In the genomic region with DNA sequence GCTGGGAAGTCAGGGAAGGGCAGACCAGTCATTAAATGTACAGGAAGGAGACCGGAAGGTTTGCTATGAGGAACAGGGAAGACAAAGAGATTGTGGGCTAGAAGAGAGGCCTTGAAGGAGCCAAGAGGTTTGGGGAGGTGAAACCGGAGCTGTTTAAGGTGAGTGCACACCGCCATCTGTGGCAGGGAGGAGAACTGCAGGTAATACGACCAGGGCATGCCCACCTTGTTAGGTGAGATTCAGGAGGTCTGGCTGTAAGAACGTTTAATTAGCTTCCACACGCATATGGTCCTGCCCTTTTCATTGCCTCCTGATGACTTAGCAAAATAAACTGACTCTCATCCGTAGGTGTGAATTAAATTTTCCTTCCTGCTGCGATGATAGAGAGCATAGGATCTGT, we compare ENCODE assay signal across 10 mouse cellular contexts.
A peak's percentile ranks its signal among the peaks of the same experiment; 100 is the strongest.
DNase-seq lines count a peak whose midpoint lies in the region; ATAC-seq and TF ChIP-seq lines count a peak whose summit lies in the region.
"Had no signal": no experiment of that assay in that cellular context is flagged by ENCODE, and none has a peak within 500 bp of the region (broad histone marks: within the 10 kb centered on the region; RNA-seq: fewer than 3 reads in every experiment).

No protein-coding gene starts in this region.

- TF ChIP-seq CTCF in hindbrain, postnatal 0 days (IDR thresholded peaks at IDR 0.05; ENCODE audit: low read depth): peak; percentile 73
- peak; percentile 76 for TF ChIP-seq CTCF in E14TG2a.4 (conservative IDR thresholded peaks at IDR 0.05; ENCODE audit: low read length)

- in situ Hi-C loops in ES-E14 (cut with MboI; ENCODE audit: low sequenced_read_pairs in 2 of 2, unreplicated experiment in 2 of 2): no loop called here

- no peaks in the 10 kb centered on the region for H3K9me3 ChIP-seq in hindbrain, postnatal 0 days (ENCODE audit: low read length)
- H3K9me3 ChIP-seq in hindbrain, embryonic 16.5 days (ENCODE audit: control insufficient read depth, low read length): no peaks in the 10 kb centered on the region; the same call in 1 of the 2 replicates
- H3K9me3 ChIP-seq in E14TG2a.4 (ENCODE audit: low read length) (no peaks in the 10 kb centered on the region), ES-E14 (ENCODE audit: control insufficient read depth, insufficient read depth, low read depth, low read length) (no peaks in the 10 kb centered on the region)
- H3K9me3 ChIP-seq: limb, embryonic 12.5 days had no signal

- no peak overlapping the region for H3K9ac ChIP-seq in hindbrain, postnatal 0 days (replicated peaks; ENCODE audit: low read length)
- no peak overlapping the region for H3K9ac ChIP-seq in hindbrain, embryonic 16.5 days (ENCODE audit: low read depth, low read length)
- no peak overlapping the region for H3K9ac ChIP-seq in ES-E14 (ENCODE audit: insufficient read depth, low read depth, low read length, poor library complexity, severe bottlenecking)
- H3K9ac ChIP-seq: limb, embryonic 12.5 days had no signal

- peak; percentile 51 for DNase-seq in hindbrain, postnatal 0 days (ENCODE audit: low spot score)
- DNase-seq in ES-E14 (ENCODE audit: low read depth, low spot score): peak; percentile 69
- peak; percentile 17 for DNase-seq in kidney, adult 9 months
- DNase-seq in urinary bladder, adult 2 months (ENCODE audit: low spot score): no peak
- no peak for DNase-seq in spleen, postnatal 14 days (ENCODE audit: low spot score in 2 of 2)
- DNase-seq in T-cell, adult 2 months (ENCODE audit: low spot score): no peak
- DNase-seq: heart, postnatal 4 days had no signal

- H3K4me2 ChIP-seq in hindbrain, postnatal 0 days (ENCODE audit: low read depth, low read length): no peak overlapping the region
- no peak overlapping the region for H3K4me2 ChIP-seq in hindbrain, embryonic 16.5 days (ENCODE audit: low read length)
- H3K4me2 ChIP-seq: limb, embryonic 12.5 days had no signal

- H3K4me3 ChIP-seq in hindbrain, postnatal 0 days (ENCODE audit: low read length): no peak overlapping the region
- H3K4me3 ChIP-seq in hindbrain, embryonic 16.5 days (ENCODE audit: low read length): no peak overlapping the region
- no peak overlapping the region for H3K4me3 ChIP-seq in E14TG2a.4 (replicated peaks; ENCODE audit: low read length)
- H3K4me3 ChIP-seq in ES-E14 (ENCODE audit: insufficient read depth in 1 of 2, low read depth in 1 of 2, low read length in 2 of 2, poor library complexity in 1 of 2, severe bottlenecking in 1 of 2): no peak overlapping the region
- H3K4me3 ChIP-seq: limb, embryonic 12.5 days had no signal

- no peaks in the 10 kb centered on the region for H3K4me1 ChIP-seq in hindbrain, postnatal 0 days (ENCODE audit: insufficient read depth, low read length)
- no peaks in the 10 kb centered on the region for H3K4me1 ChIP-seq in hindbrain, embryonic 16.5 days (ENCODE audit: control insufficient read depth, insufficient read depth, low read depth, low read length)
- H3K4me1 ChIP-seq in E14TG2a.4 (replicated peaks; ENCODE audit: low read depth, low read length) (peaks cover 4% of the 10 kb centered on the region; the same call in 1 of the 2 replicates), ES-E14 (ENCODE audit: control insufficient read depth in 2 of 2, insufficient read depth in 2 of 2, low read length in 2 of 2, poor library complexity in 1 of 2) (no peaks in the 10 kb centered on the region)
- H3K4me1 ChIP-seq: limb, embryonic 12.5 days had no signal

- WGBS in hindbrain, postnatal 0 days: 32% methylated on average over 8 of the region's 8 CpGs
- 36% methylated on average over 8 of the region's 8 CpGs for WGBS in hindbrain, embryonic 16.5 days

- H3K27me3 ChIP-seq in hindbrain, postnatal 0 days (ENCODE audit: insufficient read depth, low read length): no peaks in the 10 kb centered on the region
- H3K27me3 ChIP-seq in hindbrain, embryonic 16.5 days (replicated peaks; ENCODE audit: control insufficient read depth, insufficient read depth, low read length): no peaks in the 10 kb centered on the region
- peaks cover 3% of the 10 kb centered on the region; the same call in 1 of the 2 replicates for H3K27me3 ChIP-seq in E14TG2a.4 (ENCODE audit: insufficient read depth, low read length)
- H3K27me3 ChIP-seq: limb, embryonic 12.5 days had no signal

- no peak for ATAC-seq in hindbrain, postnatal 0 days
- no peak for ATAC-seq in hindbrain, embryonic 16.5 days

- H3K36me3 ChIP-seq in hindbrain, postnatal 0 days (ENCODE audit: insufficient read depth, low read length): no peaks in the 10 kb centered on the region
- H3K36me3 ChIP-seq in hindbrain, embryonic 16.5 days (ENCODE audit: control insufficient read depth, insufficient read depth, low read length): no peaks in the 10 kb centered on the region
- H3K36me3 ChIP-seq in E14TG2a.4 (ENCODE audit: insufficient read depth, low read length) (no peaks in the 10 kb centered on the region), ES-E14 (ENCODE audit: control insufficient read depth, insufficient read depth, low read length, poor library complexity, severe bottlenecking) (no peaks in the 10 kb centered on the region)
- H3K36me3 ChIP-seq: limb, embryonic 12.5 days had no signal

- H3K27ac ChIP-seq in hindbrain, postnatal 0 days: no peak overlapping the region
- H3K27ac ChIP-seq in hindbrain, embryonic 16.5 days (ENCODE audit: low read depth, low read length): no peak overlapping the region
- no peak overlapping the region for H3K27ac ChIP-seq in ES-E14 (ENCODE audit: insufficient read depth, low read depth, low read length, poor library complexity, severe bottlenecking)
- H3K27ac ChIP-seq: limb, embryonic 12.5 days had no signal

TF ChIP-seq in ES-E14, 5 proteins besides CTCF, POLR2A, EP300 and RAD21:
- TF ChIP-seq ZNF384 (IDR thresholded peaks at IDR 0.05; ENCODE audit: low read depth, low read length) (no peak), CHD2 (IDR thresholded peaks at IDR 0.05; ENCODE audit: low read depth, low read length) (no peak), MAFK (IDR thresholded peaks at IDR 0.05; ENCODE audit: insufficient read depth, low read depth, low read length) (no peak), HCFC1 (IDR thresholded peaks at IDR 0.05; ENCODE audit: borderline replicate concordance, insufficient read depth, low read length) (no peak), ZC3H11A (IDR thresholded peaks at IDR 0.05; ENCODE audit: borderline replicate concordance, low read depth, low read length) (no peak)

Comparison
In these comparisons a context has a peak if more than half of its experiments do, and no peak if none do; other contexts are left out.
1. DNase-seq: peak in hindbrain, postnatal 0 days (single experiment), ES-E14 (single experiment) and kidney, adult 9 months (single experiment); none in urinary bladder, adult 2 months (single experiment), spleen, postnatal 14 days (0 of 2) and T-cell, adult 2 months (single experiment).